Mouse (Mus musculus) ES-E14 (cell line): ENCODE measurements around the gene Gm10309.

Experiments used
- HCFC1 ChIP-seq: IDR thresholded peaks from 2 replicates; pipeline ENCODE4 v1.6.1; 2012; ENCODE audit warnings: low read length, inconsistent platforms, borderline replicate concordance; ENCODE audit not compliant: insufficient read depth
- MAFK ChIP-seq: IDR thresholded peaks from 2 replicates; pipeline ENCODE4 v1.6.1; 2014; ENCODE audit warnings: mild to moderate bottlenecking, low read depth, low read length, inconsistent platforms; ENCODE audit not compliant: insufficient read depth
- ZC3H11A ChIP-seq: IDR thresholded peaks from 2 replicates; pipeline ENCODE4 v1.6.1; 2012; ENCODE audit warnings: low read depth, mild to moderate bottlenecking, inconsistent platforms, low read length, borderline replicate concordance
- ZNF384 ChIP-seq: IDR thresholded peaks from 2 replicates; pipeline ENCODE4 v1.6.1; 2012; ENCODE audit warnings: low read depth, low read length, inconsistent platforms

- TF ChIP-seq ZC3H11A (no peak), MAFK (no peak), HCFC1 (no peak), ZNF384 (no peak)
These were observed 34.9 kb downstream of the Gm10309 start for GRCm38 (mm10) chr17:86470160-86470559.
